Mouse (Mus musculus) intestine, embryonic 16.5 days (tissue): ENCODE results near the gene Dcdc2b. TPM values are rescaled to one million over a fixed set of nuclear protein-coding genes. Genes with fewer than 3 reads are reported as not detected.

Source experiments
- ATAC-seq: fragments of 200-750 bp; cut with Nextera tagmentation; 2 replicates; pipeline ENCODE4 v1.8.0; 2017; ENCODE audit warnings: moderate TSS enrichment, moderate library complexity
- H3K27ac ChIP-seq: fragments of 300-500 bp; sonication (generic); 2 replicates; pipeline ENCODE4 v1.5.1; 2014; ENCODE audit warnings: mild to moderate bottlenecking, low read length
- H3K27me3 ChIP-seq: fragments of 300-500 bp; sonication (generic); replicated peaks from 2 replicates; pipeline ENCODE4 v1.6.1; 2014; ENCODE audit warnings: low read length, control low read depth, mixed read lengths; ENCODE audit not compliant: control insufficient read depth, insufficient read depth
- H3K36me3 ChIP-seq: fragments of 300-500 bp; sonication (generic); 2 replicates; pipeline ENCODE4 v1.6.1; 2014; ENCODE audit warnings: low read length, control low read depth; ENCODE audit not compliant: control insufficient read depth, insufficient read depth
- H3K4me1 ChIP-seq: fragments of 300-500 bp; sonication (generic); 2 replicates; pipeline ENCODE4 v1.6.1; 2014; ENCODE audit warnings: low read length, control low read depth, mixed read lengths; ENCODE audit not compliant: control insufficient read depth, insufficient read depth
- H3K4me2 ChIP-seq: fragments of 300-500 bp; sonication (generic); 2 replicates; pipeline ENCODE4 v1.6.1; 2014; ENCODE audit warnings: low read depth, low read length, control low read depth
- H3K4me3 ChIP-seq: fragments of 300-500 bp; sonication (generic); 2 replicates; pipeline ENCODE4 v1.5.1; 2014; ENCODE audit warnings: mild to moderate bottlenecking, low read length
- H3K9ac ChIP-seq: fragments of 300-500 bp; sonication (generic); 2 replicates; pipeline ENCODE4 v1.6.1; 2014; ENCODE audit warnings: low read depth, low read length
- H3K9me3 ChIP-seq: fragments of 300-500 bp; sonication (generic); 2 replicates; pipeline ENCODE4 v1.6.1; 2016; ENCODE audit warnings: low read length, control low read depth; ENCODE audit not compliant: control insufficient read depth
- WGBS: fragments of 180-500 bp; shearing (Covaris S2); extraction: QIAGEN DNeasy Blood & Tissue Kit; methylation state at CpG from one replicate; pipeline ENCODE4 v1.1.7; 2014; 5-methylcytosine and 5-hydroxymethylcytosine counted together
- polyA plus RNA-seq: library from polyadenylated mRNA; unstranded; fragments of >200 nt; fragmentation: Nextera tagmentation; extraction: Ambion mirVana; gene quantifications from 2 replicates; pipeline ENCODE4 v1.2.1, GENCODE M21; 2015

Gene Dcdc2b
- polyA plus RNA-seq, 1 experiment from 2014 or later = 1.7 TPM

DNA sequence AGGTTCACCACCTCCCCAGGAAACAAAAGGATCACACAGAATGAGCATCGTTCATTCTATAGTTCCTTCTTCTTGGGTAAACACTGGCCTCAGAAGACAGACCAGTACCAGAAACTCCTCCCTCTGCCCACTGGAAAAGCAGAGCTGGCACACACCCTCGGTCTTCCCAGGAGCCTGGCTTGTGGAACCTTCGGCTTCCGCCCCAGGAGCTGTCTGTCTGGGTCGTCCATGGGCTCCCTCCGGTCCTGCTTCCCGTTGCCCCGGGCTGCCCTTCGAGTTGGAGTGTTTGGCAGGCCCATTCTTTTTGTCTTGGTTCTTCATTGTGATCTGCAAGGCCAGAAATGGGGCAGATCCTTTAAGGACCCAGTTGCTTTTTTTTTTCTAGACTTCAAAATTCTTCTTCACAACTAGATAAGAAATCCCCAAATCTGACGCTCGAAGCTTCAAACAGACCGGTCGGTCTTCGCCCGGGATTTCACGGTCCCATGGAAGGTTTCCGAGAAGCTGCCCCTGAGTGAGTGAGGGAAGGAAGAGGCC is 26.1 kb upstream of the Dcdc2b start:
- Histone ChIP-seq H3K4me1 (peaks cover 13% of the 10 kb centered on the region), H3K27me3 (no peaks in the 10 kb centered on the region), H3K36me3 (peaks cover 17% of the 10 kb centered on the region), H3K4me2 (peak overlapping the region; percentile 68), H3K27ac (peak overlapping the region; percentile 92), H3K4me3 (peak overlapping the region; percentile 62), H3K9me3 (no peaks in the 10 kb centered on the region), H3K9ac (peak overlapping the region; percentile 81)
- peak; percentile 44 for ATAC-seq
- WGBS = 1% methylated on average over 17 of the region's 17 CpGs

- no peak overlapping the region for H3K27ac ChIP-seq
- 82% methylated on average over 15 of the region's 15 CpGs for WGBS
- H3K9ac ChIP-seq = peak overlapping the region; percentile 81
- H3K4me2 ChIP-seq = peak overlapping the region; percentile 68
- ATAC-seq = no peak
- H3K4me3 ChIP-seq = peak overlapping the region; percentile 62; the same call in 1 of the 2 replicates
- H3K27me3 ChIP-seq = no peaks in the 10 kb centered on the region
- H3K9me3 ChIP-seq = no peaks in the 10 kb centered on the region
- peaks cover 13% of the 10 kb centered on the region for H3K4me1 ChIP-seq
- peaks cover 17% of the 10 kb centered on the region for H3K36me3 ChIP-seq
Observed at GRCm38 (mm10) chr4:129639221-129639620, 25.2 kb upstream of the Dcdc2b start.

- 80% methylated on average over 6 of the region's 6 CpGs for WGBS
- peaks cover 5% of the 10 kb centered on the region for H3K4me1 ChIP-seq
- no peaks in the 10 kb centered on the region for H3K9me3 ChIP-seq
- no peak overlapping the region for H3K4me3 ChIP-seq
- H3K4me2 ChIP-seq = no peak overlapping the region
- no peaks in the 10 kb centered on the region for H3K27me3 ChIP-seq
- no peak overlapping the region for H3K27ac ChIP-seq
- H3K36me3 ChIP-seq = peaks cover 41% of the 10 kb centered on the region
- ATAC-seq = no peak
- no peak overlapping the region for H3K9ac ChIP-seq
Observed at GRCm38 (mm10) chr4:129633852-129634251, 19.8 kb upstream of the Dcdc2b start.

- H3K36me3 ChIP-seq = peaks cover 46% of the 10 kb centered on the region
- 0 out of 2 replicates have a peak, but pooled peaks have one; percentile 13 for ATAC-seq
- WGBS = 90% methylated on average over 12 of the region's 12 CpGs
Observed at GRCm38 (mm10) chr4:129631867-129632266, 17.8 kb upstream of the Dcdc2b start.

GRCm38 (mm10) chr4:129630944-129631343 is 16.9 kb upstream of the Dcdc2b start:
- H3K27me3 ChIP-seq = no peaks in the 10 kb centered on the region
- 0 out of 2 replicates have a peak, but pooled peaks cover 3% of the 10 kb centered on the region for H3K4me1 ChIP-seq
- H3K9me3 ChIP-seq = no peaks in the 10 kb centered on the region
- peaks cover 46% of the 10 kb centered on the region for H3K36me3 ChIP-seq
- H3K27ac ChIP-seq = no peak overlapping the region
- H3K9ac ChIP-seq = no peak overlapping the region
- WGBS = 70% methylated on average over 4 of the region's 4 CpGs
- no peak for ATAC-seq
- H3K4me2 ChIP-seq = no peak overlapping the region
- H3K4me3 ChIP-seq = no peak overlapping the region

More at GRCm38 (mm10) chr4:129631867-129632266, 17.8 kb upstream of the Dcdc2b start:
- Histone ChIP-seq H3K9ac (no peak overlapping the region), H3K4me1 (0 out of 2 replicates have a peak, but pooled peaks cover 3% of the 10 kb centered on the region), H3K4me2 (no peak overlapping the region), H3K9me3 (no peaks in the 10 kb centered on the region), H3K27ac (no peak overlapping the region), H3K4me3 (no peak overlapping the region), H3K27me3 (no peaks in the 10 kb centered on the region)

DNA sequence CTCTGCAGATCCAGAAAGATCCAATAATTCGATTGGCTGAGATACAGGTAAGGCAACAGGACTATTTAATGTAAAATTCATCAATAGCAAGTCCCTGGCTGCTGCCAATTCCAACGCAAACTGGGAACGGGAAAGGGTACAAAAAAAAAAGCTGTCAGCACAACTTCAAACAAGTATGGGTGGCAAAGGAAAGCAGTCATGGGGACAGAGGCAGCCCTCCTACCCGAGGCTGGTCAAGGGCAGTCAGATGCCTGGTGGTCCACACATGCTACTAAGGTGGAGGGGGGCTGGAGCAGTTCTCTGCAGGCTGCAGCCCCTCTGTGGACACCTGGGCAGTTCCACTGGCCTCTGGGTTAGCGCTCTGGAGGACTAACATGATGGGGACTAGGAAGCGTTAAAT is 12.0 kb upstream of the Dcdc2b start:
- H3K36me3 ChIP-seq = peaks cover 27% of the 10 kb centered on the region
- H3K9ac ChIP-seq = no peak overlapping the region
- H3K27me3 ChIP-seq = no peaks in the 10 kb centered on the region
- WGBS = 73% methylated on average over 6 of the region's 6 CpGs
- H3K27ac ChIP-seq = no peak overlapping the region
- no peaks in the 10 kb centered on the region for H3K9me3 ChIP-seq
- no peak for ATAC-seq
- H3K4me3 ChIP-seq = no peak overlapping the region
- peaks cover 26% of the 10 kb centered on the region for H3K4me1 ChIP-seq
- H3K4me2 ChIP-seq = no peak overlapping the region

- no peak for ATAC-seq
- Histone ChIP-seq H3K4me2 (peak overlapping the region; percentile 85; the same call in 1 of the 2 replicates), H3K4me3 (no peak overlapping the region), H3K27ac (peak overlapping the region; percentile 79), H3K4me1 (peaks cover 26% of the 10 kb centered on the region), H3K9me3 (no peaks in the 10 kb centered on the region), H3K9ac (no peak overlapping the region), H3K27me3 (no peaks in the 10 kb centered on the region), H3K36me3 (peaks cover 27% of the 10 kb centered on the region)
- 45% methylated on average over 4 of the region's 4 CpGs for WGBS
Observed at GRCm38 (mm10) chr4:129625496-129625895, 11.4 kb upstream of the Dcdc2b start.

DNA sequence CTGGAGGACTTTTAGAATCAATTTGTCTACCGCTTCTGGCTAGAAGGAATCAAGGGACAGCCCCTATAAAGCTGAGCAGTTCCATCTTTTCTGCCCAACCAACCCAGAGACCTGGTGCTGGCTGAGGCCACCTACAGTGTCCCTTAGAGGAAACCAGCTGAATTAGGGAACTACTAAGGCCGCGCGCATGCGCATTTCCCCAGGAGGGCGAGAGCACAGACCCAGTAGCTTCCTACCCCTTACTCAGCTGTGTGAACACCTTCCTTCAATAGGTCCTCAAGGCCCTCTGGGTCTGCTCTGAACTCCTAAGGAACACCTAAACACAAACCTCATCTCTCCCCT is 10.9 kb upstream of the Dcdc2b start:
- Histone ChIP-seq H3K27ac (peak overlapping the region; percentile 79), H3K4me2 (peak overlapping the region; percentile 85), H3K9me3 (no peaks in the 10 kb centered on the region), H3K27me3 (no peaks in the 10 kb centered on the region), H3K9ac (peak overlapping the region; percentile 61), H3K4me1 (peaks cover 26% of the 10 kb centered on the region), H3K36me3 (peaks cover 27% of the 10 kb centered on the region), H3K4me3 (peak overlapping the region; percentile 77)
- WGBS = 8% methylated on average over 6 of the region's 6 CpGs
- peak; percentile 16 for ATAC-seq

DNA sequence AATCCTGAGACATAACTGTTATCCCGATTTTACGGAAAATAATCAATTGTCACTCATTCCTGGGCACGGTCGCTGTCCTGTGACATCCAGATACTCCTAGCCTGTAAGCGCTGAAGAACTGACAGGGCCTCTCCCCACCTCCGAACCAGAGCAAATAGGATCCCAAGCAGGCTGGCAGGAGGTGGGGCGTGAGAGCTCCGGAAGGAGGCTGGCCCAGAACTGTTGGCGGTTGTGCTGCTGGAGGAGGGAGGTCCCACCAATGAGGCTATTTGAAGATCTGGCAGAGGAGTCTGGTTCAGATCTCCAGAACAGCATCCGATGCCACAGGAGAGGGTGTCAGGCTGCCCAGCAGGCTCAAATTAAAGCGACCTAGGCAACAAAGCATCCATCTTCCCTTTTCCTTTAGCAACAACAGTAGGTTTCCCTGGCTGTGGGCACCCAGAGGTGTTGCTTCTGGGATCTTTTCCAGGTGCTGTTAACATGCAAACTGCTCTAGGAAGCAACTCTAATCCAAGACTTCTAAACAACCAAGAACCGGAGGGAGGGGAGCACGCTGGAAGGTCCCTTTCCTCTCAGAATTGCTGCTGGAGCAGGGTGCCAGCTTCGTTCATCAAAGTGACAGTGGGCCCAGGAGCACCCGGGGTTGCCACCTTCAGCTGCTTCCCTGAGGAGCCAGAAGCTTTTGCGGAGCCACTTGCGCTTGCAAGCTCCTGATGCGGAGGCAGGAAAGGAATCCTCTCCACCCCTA is 10.4 kb upstream of the Dcdc2b start:
- H3K9ac ChIP-seq = peak overlapping the region; percentile 89
- H3K9me3 ChIP-seq = no peaks in the 10 kb centered on the region
- peak overlapping the region; percentile 85 for H3K4me2 ChIP-seq
- WGBS = 2% methylated on average over 18 of the region's 18 CpGs
- peaks cover 26% of the 10 kb centered on the region for H3K4me1 ChIP-seq
- peaks cover 24% of the 10 kb centered on the region for H3K36me3 ChIP-seq
- peak; percentile 94 for ATAC-seq
- peak overlapping the region; percentile 89 for H3K27ac ChIP-seq
- peak overlapping the region; percentile 77 for H3K4me3 ChIP-seq
- H3K27me3 ChIP-seq = no peaks in the 10 kb centered on the region
